Mouse (Mus musculus): Measurements from ENCODE around the gene Prepl.

DNA sequence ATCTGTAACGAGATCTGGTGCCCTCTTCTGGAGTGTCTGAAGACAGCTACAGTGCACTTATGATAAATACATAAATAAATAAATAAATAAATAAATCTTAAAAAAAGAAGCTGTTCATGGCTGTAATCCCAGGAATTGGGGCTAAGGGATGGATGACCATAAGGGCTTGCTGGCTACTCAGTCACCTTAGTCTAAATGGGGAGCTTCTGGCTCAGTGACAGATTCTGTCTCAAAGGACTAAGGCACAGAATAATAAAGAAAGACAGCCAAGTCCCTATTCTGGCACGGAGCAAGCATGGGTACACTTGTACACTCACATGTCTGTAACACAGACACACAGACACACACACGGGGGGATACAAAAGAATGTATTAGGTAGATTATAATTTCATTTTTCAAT lies 10.8 kb downstream of the Prepl start:
- TF ChIP-seq EP300 (IDR thresholded peaks at IDR 0.05) (no peak), CTCF (IDR thresholded peaks at IDR 0.05) (no peak)

Measured in lung, postnatal 0 days (tissue).